In genomic region chr14:99847502-99847901, GRCm38 (mm10) we compare ENCODE assay signal across 26 mouse cellular contexts.
A peak's percentile ranks its signal among the peaks of the same experiment; 100 is the strongest.
DNase-seq lines count a peak whose midpoint lies in the region; ATAC-seq and TF ChIP-seq lines count a peak whose summit lies in the region.
"Had no signal": no experiment of that assay in that cellular context is flagged by ENCODE, and none has a peak within 500 bp of the region (broad histone marks: within the 10 kb centered on the region; RNA-seq: fewer than 3 reads in every experiment).

No protein-coding gene starts in this region.

- TF ChIP-seq POLR2A in MEL (IDR thresholded peaks at IDR 0.05; ENCODE audit: control insufficient read depth in 1 of 2, insufficient read depth in 1 of 2, low read depth in 1 of 2, low read length in 2 of 2, poor library complexity in 1 of 2): no peak

- H3K79me2 ChIP-seq in MEL (ENCODE audit: control insufficient read depth, insufficient read depth, low read length, poor library complexity): no peaks in the 10 kb centered on the region

- peaks cover 16 to 17% of the 10 kb centered on the region in 2 experiments; a peak in 3 of 4 replicates for H3K4me1 ChIP-seq in MEL (ENCODE audit: control insufficient read depth in 1 of 2, insufficient read depth in 2 of 2, low read length in 2 of 2)
- H3K4me1 ChIP-seq in liver, embryonic 13.5 days (replicated peaks): peaks cover 8% of the 10 kb centered on the region
- H3K4me1 ChIP-seq in heart, embryonic 11.5 days (ENCODE audit: control insufficient read depth, insufficient read depth, low read length): peaks cover 5% of the 10 kb centered on the region; the same call in 1 of the 2 replicates
- H3K4me1 ChIP-seq: midbrain, embryonic 13.5 days; stomach, embryonic 15.5 days had no signal

- TF ChIP-seq CTCF in MEL (IDR thresholded peaks at IDR 0.05 in 2 of 3, conservative IDR thresholded peaks at IDR 0.05 in 1 of 3; ENCODE audit: control insufficient read depth in 1 of 3, insufficient read depth in 1 of 3, low read depth in 2 of 3, low read length in 3 of 3, poor library complexity in 1 of 3, severe bottlenecking in 1 of 3): no peak
- no peak for TF ChIP-seq CTCF in left cerebral cortex, adult 2 months (IDR thresholded peaks at IDR 0.05)

- no peaks in the 10 kb centered on the region for H3K27me3 ChIP-seq in MEL (ENCODE audit: control insufficient read depth in 1 of 2, insufficient read depth in 2 of 2, low read length in 2 of 2)
- no peaks in the 10 kb centered on the region for H3K27me3 ChIP-seq in liver, embryonic 13.5 days
- H3K27me3 ChIP-seq in heart, embryonic 11.5 days (ENCODE audit: control insufficient read depth, insufficient read depth, low read length): no peaks in the 10 kb centered on the region
- H3K27me3 ChIP-seq: CH12.LX; midbrain, embryonic 13.5 days; stomach, embryonic 15.5 days had no signal

- intact Hi-C loops in left cerebral cortex, adult 2 months (cut with DNase I): no loop called here

- H3K36me3 ChIP-seq in MEL (ENCODE audit: control insufficient read depth in 1 of 2, insufficient read depth in 2 of 2, low read length in 2 of 2): peaks cover 0 to 10% of the 10 kb centered on the region in 2 experiments; a peak in 2 of 4 replicates
- H3K36me3 ChIP-seq in liver, embryonic 13.5 days: no peaks in the 10 kb centered on the region
- H3K36me3 ChIP-seq in heart, embryonic 11.5 days (ENCODE audit: control insufficient read depth, insufficient read depth, low read length): no peaks in the 10 kb centered on the region
- H3K36me3 ChIP-seq: midbrain, embryonic 13.5 days; stomach, embryonic 15.5 days had no signal

- H3K27ac ChIP-seq in MEL (ENCODE audit: control insufficient read depth, low read depth, low read length): peak overlapping the region; percentile 36
- H3K27ac ChIP-seq in liver, embryonic 13.5 days: no peak overlapping the region
- H3K27ac ChIP-seq in heart, embryonic 11.5 days (ENCODE audit: low read depth, low read length): no peak overlapping the region
- H3K27ac ChIP-seq in left cerebral cortex, adult 2 months: no peak overlapping the region
- H3K27ac ChIP-seq: kidney, postnatal 0 days; midbrain, embryonic 13.5 days; stomach, embryonic 15.5 days had no signal

- TF ChIP-seq RAD21 in MEL (IDR thresholded peaks at IDR 0.05; ENCODE audit: low read depth, low read length): no peak

- peak; percentile 86 for DNase-seq in MEL (ENCODE audit: low read depth, low spot score)
- peak; percentile 10 for DNase-seq in c-Kit-positive CD71-negative TER-119-negative erythroid progenitor cells, embryonic 14.5 days (ENCODE audit: low read depth)
- peak; percentile 13 for DNase-seq in liver, embryonic 13.5 days
- DNase-seq in left cerebral cortex, adult 2 months (ENCODE audit: extremely low spot score in 1 of 2, low spot score in 2 of 2): no peak
- DNase-seq in adrenal gland, adult 2 months: no peak
- DNase-seq: adrenal gland, postnatal 25 days; cerebellum, adult 18-20 months; cerebellum, postnatal 10 days; forebrain, postnatal 0 days; heart, postnatal 4 days; kidney, adult 8-10 months; kidney, postnatal 4 days; left cerebral cortex, postnatal 4 days; lung, embryonic 14.5 days; lung, postnatal 14 days; right cerebral cortex, postnatal 14 days had no signal

- no peak overlapping the region for H3K4me2 ChIP-seq in liver, embryonic 13.5 days
- H3K4me2 ChIP-seq in heart, embryonic 11.5 days: no peak overlapping the region
- H3K4me2 ChIP-seq: lung, embryonic 14.5 days; midbrain, embryonic 13.5 days; stomach, embryonic 15.5 days had no signal

- TF ChIP-seq EP300 in MEL (IDR thresholded peaks at IDR 0.05; ENCODE audit: low read depth in 1 of 2, low read length in 2 of 2): peak; percentile 92 to 94

- no peak overlapping the region for H3K9ac ChIP-seq in MEL (ENCODE audit: control insufficient read depth, low read depth, low read length, poor library complexity, severe bottlenecking)
- no peak overlapping the region for H3K9ac ChIP-seq in liver, embryonic 13.5 days
- no peak overlapping the region for H3K9ac ChIP-seq in heart, embryonic 11.5 days (ENCODE audit: low read depth, low read length)
- H3K9ac ChIP-seq: forebrain, postnatal 0 days; lung, embryonic 14.5 days; midbrain, embryonic 13.5 days; stomach, embryonic 15.5 days had no signal

- WGBS in liver, embryonic 13.5 days (ENCODE audit: insufficient replicate concordance): 28% methylated on average over 2 of the region's 2 CpGs
- 53% methylated on average over 2 of the region's 2 CpGs for WGBS in heart, embryonic 11.5 days (ENCODE audit: insufficient replicate concordance)

- ATAC-seq in liver, embryonic 13.5 days (ENCODE audit: low read depth): peak; percentile 78
- ATAC-seq in megakaryocyte progenitor cell, adult 5-6 weeks (replicated peaks; ENCODE audit: poor library complexity): peak; percentile 97
- ATAC-seq in heart, embryonic 11.5 days (replicated peaks; ENCODE audit: insufficient number of reproducible peaks, low FRiP score, low TSS enrichment): no peak
- ATAC-seq: forebrain, postnatal 0 days; hindbrain, embryonic 16.5 days; intestine, embryonic 16.5 days; midbrain, embryonic 13.5 days; Patski had no signal

- H3K4me3 ChIP-seq in MEL (ENCODE audit: control insufficient read depth in 1 of 2, insufficient read depth in 1 of 2, low read depth in 2 of 2, low read length in 2 of 2): no peak overlapping the region
- H3K4me3 ChIP-seq in liver, embryonic 13.5 days (replicated peaks): no peak overlapping the region
- H3K4me3 ChIP-seq in heart, embryonic 11.5 days (ENCODE audit: low read depth, low read length): no peak overlapping the region
- H3K4me3 ChIP-seq in left cerebral cortex, adult 2 months: no peak overlapping the region
- H3K4me3 ChIP-seq: erythroblast, embryonic 14.5 days; midbrain, embryonic 13.5 days; stomach, embryonic 15.5 days had no signal

- no peaks in the 10 kb centered on the region for H3K9me3 ChIP-seq in MEL (replicated peaks; ENCODE audit: insufficient read depth, low read length)
- H3K9me3 ChIP-seq in liver, embryonic 13.5 days (replicated peaks): no peaks in the 10 kb centered on the region
- no peaks in the 10 kb centered on the region for H3K9me3 ChIP-seq in heart, embryonic 11.5 days (replicated peaks; ENCODE audit: control insufficient read depth, low read length)
- H3K9me3 ChIP-seq: midbrain, embryonic 13.5 days; stomach, embryonic 15.5 days had no signal

TF ChIP-seq in MEL, 35 proteins besides CTCF, POLR2A, EP300 and RAD21:
- TF ChIP-seq CHD2 (IDR thresholded peaks at IDR 0.05; ENCODE audit: low read length) (no peak), ZNF384 (IDR thresholded peaks at IDR 0.05; ENCODE audit: low read depth, low read length) (no peak), MAX (IDR thresholded peaks at IDR 0.05; ENCODE audit: low read length) (peak; percentile 35; the same call in 1 of the 2 replicates), GATA1 (IDR thresholded peaks at IDR 0.05; ENCODE audit: low read depth, low read length) (peak; percentile 92), MAZ (IDR thresholded peaks at IDR 0.05; ENCODE audit: low read depth, low read length) (no peak), RCOR1 (IDR thresholded peaks at IDR 0.05; ENCODE audit: low read depth, low read length) (peak; percentile 87), TCF12 (IDR thresholded peaks at IDR 0.05; ENCODE audit: low read depth, low read length) (peak; percentile 95), CHD1 (IDR thresholded peaks at IDR 0.05; ENCODE audit: low read depth, low read length) (no peak), BHLHE40 (IDR thresholded peaks at IDR 0.05; ENCODE audit: borderline replicate concordance, low read depth, low read length) (peak; percentile 50; the same call in 1 of the 2 replicates), MAFK (IDR thresholded peaks at IDR 0.05; ENCODE audit: borderline replicate concordance, low read depth, low read length) (peak; percentile 38; the same call in 1 of the 2 replicates), POLR2AphosphoS5 (IDR thresholded peaks at IDR 0.05; ENCODE audit: borderline replicate concordance, low read depth, low read length) (no peak), USF1 (IDR thresholded peaks at IDR 0.05; ENCODE audit: low read depth, low read length) (no peak), GABPA (IDR thresholded peaks at IDR 0.05; ENCODE audit: low read depth, low read length) (no peak), HCFC1 (IDR thresholded peaks at IDR 0.05; ENCODE audit: low read depth, low read length) (0 out of 2 replicates have a peak, but pooled peaks have one; percentile 35), MYC (IDR thresholded peaks at IDR 0.05; ENCODE audit: low read depth, low read length) (peak; percentile 51; the same call in 1 of the 2 replicates), UBTF (IDR thresholded peaks at IDR 0.05; ENCODE audit: borderline replicate concordance, insufficient read depth, low read depth, low read length) (no peak), TBP (IDR thresholded peaks at IDR 0.05; ENCODE audit: low read depth, low read length) (no peak), ETS1 (IDR thresholded peaks at IDR 0.05; ENCODE audit: low read depth, low read length) (peak; percentile 72), MYB (IDR thresholded peaks at IDR 0.05; ENCODE audit: low read depth, low read length) (no peak), SIN3A (IDR thresholded peaks at IDR 0.05; ENCODE audit: low read length) (0 out of 2 replicates have a peak, but pooled peaks have one; percentile 40), ELF1 (IDR thresholded peaks at IDR 0.05; ENCODE audit: low read depth, low read length) (no peak), SMC3 (IDR thresholded peaks at IDR 0.05; ENCODE audit: low read depth, low read length) (no peak), TAL1 (IDR thresholded peaks at IDR 0.05; ENCODE audit: low read length) (peak; percentile 65), MEF2A (IDR thresholded peaks at IDR 0.05; ENCODE audit: extremely low read depth, insufficient replicate concordance, low read depth, low read length, poor library complexity, severe bottlenecking) (peak; percentile 41; the same call in 1 of the 2 replicates), JUND (IDR thresholded peaks at IDR 0.05; ENCODE audit: low read depth, low read length) (no peak), MXI1 (IDR thresholded peaks at IDR 0.05; ENCODE audit: low read depth, low read length) (peak; percentile 46; the same call in 1 of the 2 replicates), POLR2AphosphoS2 (IDR thresholded peaks at IDR 0.05; ENCODE audit: low read length) (no peak)

Comparison
In these comparisons a context has a peak if more than half of its experiments do, and no peak if none do; other contexts are left out.
1. DNase-seq: peak in MEL (single experiment), c-Kit-positive CD71-negative TER-119-negative erythroid progenitor cells, embryonic 14.5 days (single experiment) and liver, embryonic 13.5 days (single experiment); none in left cerebral cortex, adult 2 months (0 of 2) and adrenal gland, adult 2 months (single experiment).